Comparison of ENCODE assay signal across 22 mouse cellular contexts in genomic region chr3:93488541-93488940, GRCm38 (mm10). TPM values are rescaled to one million over a fixed set of nuclear protein-coding genes. Genes with fewer than 3 reads are reported as not detected.
"Had no signal": no experiment of that assay in that cellular context is flagged by ENCODE, and none has a peak within 500 bp of the region (broad histone marks: within the 10 kb centered on the region; RNA-seq: fewer than 3 reads in every experiment).

No protein-coding gene starts in this region.

- H3K27ac ChIP-seq: lung, embryonic 15.5 days; macrophage; midbrain, embryonic 13.5 days; midbrain, embryonic 15.5 days; neural tube, embryonic 12.5 days; stomach, embryonic 15.5 days; stomach, postnatal 0 days had no signal

- H3K4me1 ChIP-seq: lung, embryonic 15.5 days; midbrain, embryonic 13.5 days; midbrain, embryonic 15.5 days; neural tube, embryonic 12.5 days; stomach, embryonic 15.5 days had no signal

- H3K4me2 ChIP-seq: lung, embryonic 15.5 days; midbrain, embryonic 11.5 days; midbrain, embryonic 13.5 days; midbrain, embryonic 15.5 days; neural tube, embryonic 12.5 days; stomach, embryonic 15.5 days had no signal

- H3K4me3 ChIP-seq: lung, embryonic 15.5 days; megakaryocyte, embryonic 14.5 days; midbrain, embryonic 13.5 days; midbrain, embryonic 15.5 days; neural tube, embryonic 12.5 days; stomach, embryonic 15.5 days had no signal

- H3K9ac ChIP-seq: lung, embryonic 15.5 days; midbrain, embryonic 13.5 days; midbrain, embryonic 15.5 days; neural tube, embryonic 12.5 days; stomach, embryonic 15.5 days had no signal

- ATAC-seq: lung, postnatal 0 days; midbrain, embryonic 13.5 days; midbrain, embryonic 15.5 days had no signal

- DNase-seq: lung, adult 2 months; lung, postnatal 14 days; lung, postnatal 36 days; right cerebral cortex, postnatal 14 days; thymus, adult 2 months; thymus, postnatal 25 days; thymus, postnatal 4 days had no signal

- H3K9me3 ChIP-seq: lung, embryonic 15.5 days; megakaryocyte, embryonic 14.5 days; midbrain, embryonic 13.5 days; midbrain, embryonic 15.5 days; neural tube, embryonic 12.5 days; stomach, embryonic 15.5 days had no signal

- H3K36me3 ChIP-seq: lung, embryonic 15.5 days; midbrain, embryonic 13.5 days; midbrain, embryonic 15.5 days; neural tube, embryonic 12.5 days; stomach, embryonic 15.5 days had no signal

- H3K27me3 ChIP-seq: lung, embryonic 15.5 days; midbrain, embryonic 13.5 days; midbrain, embryonic 15.5 days; neural tube, embryonic 12.5 days; stomach, embryonic 15.5 days had no signal

RNA-seq across cellular contexts. Expression of gene Tchhl1, which starts 20.0 kb away (rescaled TPM):
- polyA plus RNA-seq: lung, adult 2 months; lung, embryonic 15.5 days; lung, postnatal 0 days; macrophage; midbrain, embryonic 11.5 days; midbrain, embryonic 13.5 days; midbrain, embryonic 15.5 days; midbrain, postnatal 0 days; neural tube, embryonic 12.5 days; neural tube, embryonic 14.5 days; spleen, adult 2 months; stomach, embryonic 15.5 days; stomach, postnatal 0 days; testis, adult 2 months; thymus, adult 2 months; urinary bladder, adult 2 months had no signal
